Mouse (Mus musculus) layer of hippocampus, adult 2 months (tissue): ENCODE measurements at regions not wholly inside any gene's neighbourhood (a gene's known extent, or its start where the extent isn't known, plus 50 kb on each side); places are given as distances from the start of the nearest gene placed in this dataset.
A peak's percentile ranks its signal among the peaks of the same experiment; 100 is the strongest.

ENCODE experiments used
- DNase-seq, 2 experiments: peaks; one replicate each; pipeline ENCODE4 v3.0.0; 2022; ENCODE audit warnings: low spot score in 2 of 2
- H3K27ac ChIP-seq: fragments of 200-600 bp; 2 replicates; pipeline ENCODE4 v1.8.1; 2022
- H3K4me3 ChIP-seq: fragments of 200-600 bp; 2 replicates; pipeline ENCODE4 v1.8.1; 2022; ENCODE audit warnings: mild to moderate bottlenecking
- CTCF ChIP-seq: fragments of 200-600 bp; conservative IDR thresholded peaks from 2 replicates; pipeline ENCODE4 v1.8.1; 2022; ENCODE audit warnings: antibody characterized with exemption, mild to moderate bottlenecking, moderate library complexity

DNA sequence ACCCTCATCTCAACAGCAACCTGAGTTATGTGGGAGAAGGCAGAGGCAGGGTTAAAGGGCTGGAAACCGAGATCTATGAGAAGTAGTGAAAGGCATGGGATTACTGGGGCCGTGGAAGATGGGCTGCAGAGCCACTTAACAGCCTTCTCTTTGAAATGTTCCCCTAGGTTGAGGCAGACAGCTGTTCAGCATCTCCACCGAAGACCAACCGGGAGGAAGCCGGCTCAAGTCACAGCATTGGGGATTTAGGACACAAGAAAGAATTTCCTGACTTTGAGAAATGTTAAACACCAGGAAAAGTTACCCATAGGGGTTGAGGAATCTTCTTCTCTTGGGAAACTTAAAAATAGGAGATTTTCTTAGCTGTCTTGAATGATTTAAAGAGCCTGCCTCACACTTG is 283.4 kb upstream of the Pard3b start:
- H3K27ac ChIP-seq, result no peak overlapping the region
- DNase-seq, result no peak
- no peak for TF ChIP-seq CTCF
- no peak overlapping the region for H3K4me3 ChIP-seq

- Histone ChIP-seq H3K27ac (no peak overlapping the region), H3K4me3 (no peak overlapping the region)
- no peak for TF ChIP-seq CTCF
- DNase-seq, result peak in 1 of 2 experiments; percentile 17
Measured at GRCm38 (mm10) chr1:61359011-61359930, 279.4 kb upstream of the Pard3b start.

- DNase-seq, result no peak
- TF ChIP-seq CTCF, result no peak
- H3K4me3 ChIP-seq, result no peak overlapping the region
- no peak overlapping the region for H3K27ac ChIP-seq
Measured at GRCm38 (mm10) chr1:61372581-61372980, 266.0 kb upstream of the Pard3b start.

- peak in 1 of 2 experiments; percentile 31 for DNase-seq
- peak overlapping the region; percentile 21; the same call in 1 of the 2 replicates for H3K27ac ChIP-seq
- H3K4me3 ChIP-seq, result no peak overlapping the region
- no peak for TF ChIP-seq CTCF
Measured at GRCm38 (mm10) chr1:61373661-61374491, 264.7 kb upstream of the Pard3b start.

DNA sequence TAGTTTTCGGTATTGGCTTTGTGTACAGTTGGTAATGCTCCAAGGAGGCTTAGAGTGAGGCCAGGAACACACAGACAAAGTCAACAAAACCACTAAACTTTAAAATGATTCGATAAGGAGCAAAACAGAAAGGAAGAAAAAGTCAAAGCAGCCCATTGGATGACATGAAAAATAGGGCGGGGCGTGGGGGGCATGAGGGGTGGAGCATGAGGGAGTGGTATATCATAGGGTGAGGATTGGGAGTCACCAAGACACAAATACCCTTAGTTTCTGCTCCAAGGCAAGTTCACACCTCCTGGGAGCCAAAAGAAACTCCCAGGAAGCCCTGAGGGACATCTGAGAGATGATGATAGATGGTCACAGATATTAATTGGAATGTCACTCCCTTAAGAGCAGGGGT is 262.2 kb upstream of the Pard3b start:
- peak overlapping the region; percentile 63 for H3K27ac ChIP-seq
- DNase-seq, result no peak
- no peak for TF ChIP-seq CTCF

GRCm38 (mm10) chr1:61377070-61377469 is 261.6 kb upstream of the Pard3b start:
- H3K27ac ChIP-seq, result peak overlapping the region; percentile 63
- DNase-seq, result peak; percentile 42 to 74
- TF ChIP-seq CTCF, result peak; percentile 98
- peak overlapping the region; percentile 43 for H3K4me3 ChIP-seq

More for the DNA sequence above, 262.2 kb upstream of the Pard3b start:
- H3K4me3 ChIP-seq, result no peak overlapping the region

DNA sequence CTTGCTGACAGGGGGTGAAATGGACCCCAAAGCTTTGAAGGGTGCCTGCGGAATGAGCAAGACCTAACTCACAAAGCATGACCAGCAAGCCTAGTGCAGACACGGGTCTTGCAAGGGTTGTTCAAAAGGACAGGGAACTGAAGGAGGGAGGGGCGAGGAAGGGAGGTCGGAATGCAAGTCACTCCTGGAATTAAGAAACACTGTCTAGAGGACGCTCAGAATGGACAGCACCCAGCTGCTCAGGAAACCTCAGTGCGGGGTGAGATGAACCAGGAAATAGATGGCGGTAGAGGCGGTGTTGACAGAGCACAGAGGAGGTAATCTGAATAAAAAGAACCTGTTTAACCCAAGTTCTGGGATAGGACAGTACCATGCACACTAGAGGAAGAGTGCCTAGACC is 260.4 kb upstream of the Pard3b start:
- TF ChIP-seq CTCF, result no peak
- Histone ChIP-seq H3K27ac (no peak overlapping the region), H3K4me3 (no peak overlapping the region)
- no peak for DNase-seq

- TF ChIP-seq CTCF, result no peak
- Histone ChIP-seq H3K27ac (no peak overlapping the region), H3K4me3 (no peak overlapping the region)
- DNase-seq, result no peak
Measured at GRCm38 (mm10) chr1:61379771-61380517, 258.7 kb upstream of the Pard3b start.

DNA sequence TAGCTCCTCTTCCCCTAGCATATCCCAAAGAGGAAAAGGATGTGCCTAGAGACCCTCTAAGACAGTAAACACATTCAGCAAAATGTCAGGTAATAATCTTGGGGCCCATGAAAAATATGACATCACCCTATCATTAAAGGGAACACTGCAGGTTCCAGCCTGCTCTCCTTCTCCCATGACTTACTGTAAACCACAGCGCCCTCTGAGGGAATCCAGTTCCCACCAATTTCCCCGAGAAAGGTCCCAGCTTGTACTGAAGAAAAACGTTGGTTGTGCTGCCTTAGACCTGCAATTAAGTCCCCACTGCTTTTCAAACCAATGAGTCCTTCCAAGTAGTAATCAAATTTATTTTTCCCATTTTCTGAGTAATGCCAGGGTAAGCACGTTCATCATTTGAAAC is 251.0 kb upstream of the Pard3b start:
- no peak for TF ChIP-seq CTCF
- Histone ChIP-seq H3K4me3 (no peak overlapping the region), H3K27ac (no peak overlapping the region)
- no peak for DNase-seq

GRCm38 (mm10) chr1:61397796-61398195 is 240.8 kb upstream of the Pard3b start:
- no peak for TF ChIP-seq CTCF
- H3K4me3 ChIP-seq, result no peak overlapping the region
- no peak for DNase-seq
- no peak overlapping the region for H3K27ac ChIP-seq

GRCm38 (mm10) chr1:61402339-61402738 is 236.3 kb upstream of the Pard3b start:
- H3K4me3 ChIP-seq, result peak overlapping the region; percentile 44
- H3K27ac ChIP-seq, result no peak overlapping the region
- TF ChIP-seq CTCF, result no peak
- DNase-seq, result no peak

- TF ChIP-seq CTCF, result no peak
- H3K27ac ChIP-seq, result no peak overlapping the region
- DNase-seq, result no peak
- no peak overlapping the region for H3K4me3 ChIP-seq
Measured at GRCm38 (mm10) chr1:61407201-61407600, 231.4 kb upstream of the Pard3b start.

GRCm38 (mm10) chr1:61414772-61415171 is 223.9 kb upstream of the Pard3b start:
- TF ChIP-seq CTCF, result no peak
- Histone ChIP-seq H3K27ac (no peak overlapping the region), H3K4me3 (no peak overlapping the region)
- DNase-seq, result no peak
